Mouse (Mus musculus): ENCODE data around the gene Olfr1537. TPM values are rescaled to one million over a fixed set of nuclear protein-coding genes. Genes with fewer than 3 reads are reported as not detected.

Gene Olfr1537
- polyA plus RNA-seq (2014; fragmentation: Nextera tagmentation; extraction: Ambion mirVana) = not detected in 2 replicates

- no peak within 1 kb of the TSS for H3K4me2 ChIP-seq
- no peak for ATAC-seq (replicated peaks; ENCODE audit: insufficient number of reproducible peaks, low FRiP score, low TSS enrichment)
- no peaks in the 10 kb centered on the region for H3K9me3 ChIP-seq (replicated peaks; ENCODE audit: control insufficient read depth, low read length)
- H3K4me3 ChIP-seq (ENCODE audit: low read depth, low read length) = no peak within 1 kb of the TSS
- no peak within 1 kb of the TSS for H3K9ac ChIP-seq (ENCODE audit: low read depth, low read length)
- no peaks in the 10 kb centered on the region for H3K36me3 ChIP-seq (ENCODE audit: control insufficient read depth, insufficient read depth, low read length)
- no peak within 1 kb of the TSS for H3K27ac ChIP-seq (ENCODE audit: low read depth, low read length)
- WGBS (ENCODE audit: insufficient replicate concordance) = 87% methylated on average over 1 of the region's 1 CpGs
- H3K4me1 ChIP-seq (ENCODE audit: control insufficient read depth, insufficient read depth, low read length) = no peaks in the 10 kb centered on the region
- H3K27me3 ChIP-seq (ENCODE audit: control insufficient read depth, insufficient read depth, low read length) = no peaks in the 10 kb centered on the region
These were observed at the start of gene Olfr1537 for GRCm38 (mm10) chr9:39249894-39250293. Olfr1537 (minus strand) TSS chr9:39249994.

- Histone ChIP-seq H3K27ac (ENCODE audit: low read depth, low read length) (no peak overlapping the region), H3K9me3 (replicated peaks; ENCODE audit: control insufficient read depth, low read length) (no peaks in the 10 kb centered on the region; the same call in 1 of the 2 replicates), H3K4me3 (ENCODE audit: low read depth, low read length) (no peak overlapping the region), H3K9ac (ENCODE audit: low read depth, low read length) (no peak overlapping the region), H3K36me3 (ENCODE audit: control insufficient read depth, insufficient read depth, low read length) (no peaks in the 10 kb centered on the region), H3K4me2 (no peak overlapping the region), H3K27me3 (ENCODE audit: control insufficient read depth, insufficient read depth, low read length) (no peaks in the 10 kb centered on the region), H3K4me1 (ENCODE audit: control insufficient read depth, insufficient read depth, low read length) (no peaks in the 10 kb centered on the region)
- WGBS (ENCODE audit: insufficient replicate concordance) = 71% methylated on average over 2 of the region's 2 CpGs
- no peak for ATAC-seq (replicated peaks; ENCODE audit: insufficient number of reproducible peaks, low FRiP score, low TSS enrichment)
These were observed 37.3 kb upstream of the Olfr1537 start for GRCm38 (mm10) chr9:39287136-39287535.

- no peak within 1 kb of the TSS for H3K27ac ChIP-seq (ENCODE audit: low read depth, low read length)
- H3K4me2 ChIP-seq = no peak within 1 kb of the TSS
- 75% methylated on average over 3 of the region's 3 CpGs for WGBS (ENCODE audit: insufficient replicate concordance)
- H3K4me3 ChIP-seq (ENCODE audit: low read depth, low read length) = no peak within 1 kb of the TSS
- no peaks in the 10 kb centered on the region for H3K4me1 ChIP-seq (ENCODE audit: control insufficient read depth, insufficient read depth, low read length)
- no peaks in the 10 kb centered on the region for H3K27me3 ChIP-seq (ENCODE audit: control insufficient read depth, insufficient read depth, low read length)
- H3K36me3 ChIP-seq (ENCODE audit: control insufficient read depth, insufficient read depth, low read length) = no peaks in the 10 kb centered on the region
- no peaks in the 10 kb centered on the region for H3K9me3 ChIP-seq (replicated peaks; ENCODE audit: control insufficient read depth, low read length)
- no peak for ATAC-seq (replicated peaks; ENCODE audit: insufficient number of reproducible peaks, low FRiP score, low TSS enrichment)
- no peak within 1 kb of the TSS for H3K9ac ChIP-seq (ENCODE audit: low read depth, low read length)
These were observed 26.9 kb upstream of the Olfr1537 start, which contains the start of gene Olfr945 for GRCm38 (mm10) chr9:39276718-39277117. Olfr945 (minus strand) TSS chr9:39276818.

- Histone ChIP-seq H3K27ac (ENCODE audit: low read depth, low read length) (no peak within 1 kb of the TSS), H3K9ac (ENCODE audit: low read depth, low read length) (no peak within 1 kb of the TSS), H3K27me3 (ENCODE audit: control insufficient read depth, insufficient read depth, low read length) (no peaks in the 10 kb centered on the region), H3K36me3 (ENCODE audit: control insufficient read depth, insufficient read depth, low read length) (no peaks in the 10 kb centered on the region), H3K9me3 (replicated peaks; ENCODE audit: control insufficient read depth, low read length) (no peaks in the 10 kb centered on the region), H3K4me3 (ENCODE audit: low read depth, low read length) (no peak within 1 kb of the TSS), H3K4me2 (no peak within 1 kb of the TSS), H3K4me1 (ENCODE audit: control insufficient read depth, insufficient read depth, low read length) (no peaks in the 10 kb centered on the region)
- ATAC-seq (replicated peaks; ENCODE audit: insufficient number of reproducible peaks, low FRiP score, low TSS enrichment) = no peak
These were observed 48.2 kb downstream of the Olfr1537 start, which contains the start of gene Olfr944 for GRCm38 (mm10) chr9:39201620-39202019. Olfr944 (plus strand) TSS chr9:39201920.

Other genes starting within 250 kb of the Olfr1537 start
- not detected in 2 replicates for gene Olfr146, start 226.6 kb downstream of the Olfr1537 start, polyA plus RNA-seq (2014; fragmentation: Nextera tagmentation; extraction: Ambion mirVana)
- gene Olfr937, start 185.0 kb downstream of the Olfr1537 start, polyA plus RNA-seq (2014; fragmentation: Nextera tagmentation; extraction: Ambion mirVana) = not detected in 2 replicates
- not detected in 2 replicates for gene Olfr938, start 171.1 kb downstream of the Olfr1537 start, polyA plus RNA-seq (2014; fragmentation: Nextera tagmentation; extraction: Ambion mirVana)
- gene Olfr27, start 121.9 kb downstream of the Olfr1537 start, polyA plus RNA-seq (2014; fragmentation: Nextera tagmentation; extraction: Ambion mirVana) = not detected in 2 replicates
- gene Olfr943, start 83.7 kb downstream of the Olfr1537 start, polyA plus RNA-seq (2014; fragmentation: Nextera tagmentation; extraction: Ambion mirVana) = not detected in 2 replicates
- not detected in 2 replicates for gene Olfr944, start 48.1 kb downstream of the Olfr1537 start, polyA plus RNA-seq (2014; fragmentation: Nextera tagmentation; extraction: Ambion mirVana)
- not detected in 2 replicates for gene Olfr945, start 26.8 kb upstream of the Olfr1537 start, polyA plus RNA-seq (2014; fragmentation: Nextera tagmentation; extraction: Ambion mirVana)
- gene Olfr948, start 76.1 kb upstream of the Olfr1537 start, polyA plus RNA-seq (2014; fragmentation: Nextera tagmentation; extraction: Ambion mirVana) = not detected in 2 replicates
- not detected in 2 replicates for gene Olfr951, start 137.4 kb upstream of the Olfr1537 start, polyA plus RNA-seq (2014; fragmentation: Nextera tagmentation; extraction: Ambion mirVana)
- not detected in 2 replicates for gene Olfr952, start 177.2 kb upstream of the Olfr1537 start, polyA plus RNA-seq (2014; fragmentation: Nextera tagmentation; extraction: Ambion mirVana)
- gene Olfr954, start 206.7 kb upstream of the Olfr1537 start, polyA plus RNA-seq (2014; fragmentation: Nextera tagmentation; extraction: Ambion mirVana) = not detected in 2 replicates
- gene Olfr955, start 221.9 kb upstream of the Olfr1537 start, polyA plus RNA-seq (2014; fragmentation: Nextera tagmentation; extraction: Ambion mirVana) = not detected in 2 replicates
- gene Olfr44, start 244.0 kb upstream of the Olfr1537 start, polyA plus RNA-seq (2014; fragmentation: Nextera tagmentation; extraction: Ambion mirVana) = not detected in 2 replicates

All from heart, embryonic 11.5 days (tissue).